Mouse (Mus musculus): Measurements from ENCODE around the gene Myo10.

The Myo10 gene

GRCm38 (mm10) chr15:25769524-25770255, 147.4 kb downstream of the Myo10 start:
- no peak for DNase-seq

GRCm38 (mm10) chr15:25771782-25772181, 149.5 kb downstream of the Myo10 start:
- no peak for DNase-seq

GRCm38 (mm10) chr15:25773711-25774513, 151.6 kb downstream of the Myo10 start:
- peak; percentile 58 for DNase-seq

- no peak for DNase-seq
These were observed 156.6 kb downstream of the Myo10 start for GRCm38 (mm10) chr15:25778937-25779336.

- DNase-seq = no peak
These were observed 157.3 kb downstream of the Myo10 start for GRCm38 (mm10) chr15:25779522-25780191.

- no peak for DNase-seq
These were observed 158.7 kb downstream of the Myo10 start for GRCm38 (mm10) chr15:25781053-25781452.

GRCm38 (mm10) chr15:25785456-25786390, 163.4 kb downstream of the Myo10 start:
- DNase-seq = no peak

GRCm38 (mm10) chr15:25787406-25787805, 165.1 kb downstream of the Myo10 start:
- DNase-seq = no peak

- no peak for DNase-seq
These were observed 165.6 kb downstream of the Myo10 start for GRCm38 (mm10) chr15:25787965-25788364.

GRCm38 (mm10) chr15:25788565-25788964, 166.2 kb downstream of the Myo10 start:
- DNase-seq = no peak

GRCm38 (mm10) chr15:25789241-25789640, 166.9 kb downstream of the Myo10 start:
- DNase-seq = no peak

GRCm38 (mm10) chr15:25791660-25792353, 169.5 kb downstream of the Myo10 start:
- DNase-seq = no peak

GRCm38 (mm10) chr15:25794123-25794522, 171.8 kb downstream of the Myo10 start:
- DNase-seq = no peak

- DNase-seq = no peak
These were observed 173.2 kb downstream of the Myo10 start for GRCm38 (mm10) chr15:25795496-25795895.

- DNase-seq = no peak
These were observed 174.0 kb downstream of the Myo10 start for GRCm38 (mm10) chr15:25796353-25796752.

GRCm38 (mm10) chr15:25797179-25797578, 174.9 kb downstream of the Myo10 start:
- peak; percentile 36 for DNase-seq

GRCm38 (mm10) chr15:25797888-25798287, 175.6 kb downstream of the Myo10 start:
- no peak for DNase-seq

GRCm38 (mm10) chr15:25801726-25802125, 179.4 kb downstream of the Myo10 start:
- DNase-seq = no peak

- DNase-seq = no peak
These were observed 179.9 kb downstream of the Myo10 start for GRCm38 (mm10) chr15:25802194-25802593.

GRCm38 (mm10) chr15:25803111-25803510, 180.8 kb downstream of the Myo10 start:
- no peak for DNase-seq

- DNase-seq = peak; percentile 80
These were observed 183.2 kb downstream of the Myo10 start for GRCm38 (mm10) chr15:25805336-25806110.
